Mouse (Mus musculus) embryonic fibroblast, embryonic 13.5 days (primary cell): ENCODE data around the gene Zfp791.

Experiments
- CTCF ChIP-seq: IDR thresholded peaks from 2 replicates; pipeline ENCODE4 v1.5.1; 2011; ENCODE audit warnings: mild to moderate bottlenecking, control low read depth, low read length, moderate library complexity, borderline replicate concordance; ENCODE audit not compliant: insufficient read depth
- POLR2A ChIP-seq: IDR thresholded peaks from 2 replicates; pipeline ENCODE4 v1.6.1; 2011; ENCODE audit warnings: low read depth, mild to moderate bottlenecking, control low read depth, low read length, moderate library complexity

DNA sequence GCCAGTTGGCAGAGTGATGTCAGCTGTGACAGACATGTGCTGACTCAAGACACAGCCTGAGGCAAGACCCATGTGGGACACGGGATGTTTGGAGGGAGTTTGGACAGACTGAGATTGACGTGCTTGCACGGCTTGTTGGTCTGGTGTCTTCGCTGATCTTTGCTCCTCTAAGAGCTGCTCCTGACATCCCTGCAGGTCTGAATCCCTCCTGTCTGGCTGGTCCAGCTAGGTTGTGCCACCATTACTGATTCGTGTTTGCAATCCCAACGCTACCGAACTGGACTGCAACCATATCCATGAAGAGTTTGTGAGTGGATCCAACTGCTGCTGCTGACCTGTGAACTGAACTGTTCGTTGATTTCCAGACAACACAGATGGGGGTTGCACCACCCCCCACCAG lies 796 bp upstream of the Zfp791 start:
- no peak for TF ChIP-seq CTCF
- no peak for TF ChIP-seq POLR2A
